Mouse (Mus musculus) Patski (cell line): ENCODE measurements around the gene Tatdn2. TPM values are rescaled to one million over a fixed set of nuclear protein-coding genes. Genes with fewer than 3 reads are reported as not detected.

Source experiments
- ATAC-seq: fragments of 100-300 bp; one replicate; pipeline ENCODE4 v1.8.0; 2021
- CTCF ChIA-PET: fragments of 350-600 bp; sonication (Branson Sonifier 250); formaldehyde crosslinking; loops from one replicate; lab custom pipeline; 2022; ENCODE audit warnings: inconsistent platforms; lab: Charles Lee
- POLR2A ChIA-PET: fragments of 350-600 bp; sonication (Branson Sonifier 250); formaldehyde crosslinking; loops from one replicate; lab custom pipeline; 2022; ENCODE audit warnings: antibody characterized with exemption, inconsistent platforms; lab: Charles Lee
- DNase-seq: peaks from one replicate; pipeline ENCODE4 v3.0.0-alpha.2; 2011; ENCODE audit warnings: low read depth, low spot score
- H3K27me3 ChIP-seq: fragments of 371-371 bp; one replicate; pipeline ENCODE4 v1.5.1; 2021
- CTCF ChIP-seq: fragments of 100-300 bp; IDR thresholded peaks from one replicate; pipeline ENCODE4 v1.5.1; 2021
- in situ Hi-C: fragments of 300-500 bp; cut with MboI; formaldehyde crosslinking; loops from 3 replicates; pipeline ENCODE4 v1.11.1; 2018; ENCODE audit warnings: low pct_unique_long_range_greater_than_20kb, mixed read lengths
- polyA plus RNA-seq: library from polyadenylated mRNA; unstranded; gene quantifications from one replicate; pipeline ENCODE4 v1.2.3, GENCODE M21; 2021

Tatdn2 gene
- polyA plus RNA-seq = 56.3 TPM

DNA sequence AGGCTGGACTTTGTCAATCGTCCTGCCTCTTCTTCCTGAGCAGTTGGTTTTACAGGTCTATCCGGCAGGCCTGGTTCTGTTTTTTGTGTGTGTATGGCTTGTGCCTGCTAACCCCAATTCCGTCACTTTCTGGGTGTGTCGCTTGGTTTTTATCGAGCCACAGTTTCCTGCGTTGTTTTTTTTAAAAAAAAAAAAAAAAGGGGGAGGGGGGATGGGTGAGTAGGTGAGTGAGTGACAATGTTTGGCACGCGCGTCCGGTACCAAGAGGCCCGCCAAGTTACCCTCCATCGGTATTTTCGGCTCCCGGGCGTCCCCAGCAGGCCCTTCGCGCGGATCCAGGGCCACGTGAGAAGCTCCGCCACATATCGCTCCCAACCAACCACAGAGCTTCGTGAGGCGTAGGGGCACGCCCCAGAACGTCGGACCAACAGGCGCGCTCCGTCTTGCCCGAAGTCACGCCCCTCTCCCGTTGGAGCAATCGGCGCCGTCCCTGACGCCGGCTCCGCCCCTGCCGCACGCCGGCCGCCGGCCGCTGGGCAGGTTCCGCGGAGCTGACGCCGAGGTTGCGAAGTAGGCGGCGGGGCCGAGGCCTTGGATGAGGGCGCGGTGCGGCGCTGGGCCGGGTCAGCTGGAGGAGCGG, at the start of gene Tatdn2:
TSS of gene Tatdn2 (plus strand) at position 469 of the 640 bp plus-strand sequence.
- in situ Hi-C loops = no loop called here
- peak; percentile 96 for ATAC-seq
- no peak for TF ChIP-seq CTCF
- ChIA-PET POLR2A (interaction anchor here (0.7 kb wide), 2 partner anchors 35 to 71 kb away, joined by 3 to 4 read pairs; no protein-coding TSS in a partner anchor), CTCF (interaction anchor here (0.9 to 1.6 kb wide), 4 partner anchors 10 to 58 kb away, joined by 3 to 6 read pairs (median 4); partner anchors contain the start of gene Irak2)
- no peaks in the 10 kb centered on the region for H3K27me3 ChIP-seq
- peak; percentile 89 for DNase-seq

DNA sequence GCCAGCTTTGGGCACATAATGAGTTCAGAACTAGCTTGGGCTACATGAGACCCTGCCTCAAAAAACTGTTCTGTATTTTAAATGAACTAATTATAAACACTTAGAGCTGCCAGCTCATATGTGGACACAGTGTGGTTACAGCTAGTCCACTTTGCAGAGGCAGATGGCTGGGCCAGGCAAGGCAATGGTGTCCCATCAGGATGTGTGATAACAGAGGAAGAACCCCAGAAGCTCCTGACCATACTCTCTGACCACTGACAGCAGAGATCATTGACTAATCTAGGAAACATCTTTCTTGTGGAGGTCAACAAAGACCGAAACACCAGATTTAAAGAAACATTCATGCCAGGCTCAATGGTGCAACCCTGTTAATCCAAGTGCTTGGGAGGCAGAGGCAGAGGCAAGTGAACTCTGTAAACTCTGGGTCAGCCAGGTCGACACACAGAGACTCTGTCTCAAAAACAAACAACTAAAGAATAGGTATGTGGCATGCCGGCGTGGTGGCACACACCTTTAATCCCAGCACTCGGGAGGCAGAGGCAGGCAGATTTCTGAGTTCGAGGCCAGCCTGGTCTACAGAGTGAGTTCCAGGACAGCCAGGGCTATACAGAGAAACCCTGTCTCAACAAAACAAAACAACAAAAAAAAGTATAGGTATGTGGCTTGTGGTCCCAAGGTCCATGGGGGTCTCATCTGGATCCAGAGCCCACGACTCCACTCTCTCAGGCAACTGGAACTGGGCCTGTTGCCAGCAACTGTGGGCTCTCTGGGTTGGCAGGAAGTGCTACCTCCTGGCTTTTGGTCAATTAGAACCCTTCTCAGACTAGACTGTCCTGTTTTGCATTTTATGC, 47.3 kb upstream of the Tatdn2 start:
- in situ Hi-C loops = no loop called here
- H3K27me3 ChIP-seq = no peaks in the 10 kb centered on the region
- no peak for DNase-seq
- TF ChIP-seq CTCF = no peak
- POLR2A ChIA-PET = no interaction called here
- no peak for ATAC-seq
- CTCF ChIA-PET = no interaction called here

DNA sequence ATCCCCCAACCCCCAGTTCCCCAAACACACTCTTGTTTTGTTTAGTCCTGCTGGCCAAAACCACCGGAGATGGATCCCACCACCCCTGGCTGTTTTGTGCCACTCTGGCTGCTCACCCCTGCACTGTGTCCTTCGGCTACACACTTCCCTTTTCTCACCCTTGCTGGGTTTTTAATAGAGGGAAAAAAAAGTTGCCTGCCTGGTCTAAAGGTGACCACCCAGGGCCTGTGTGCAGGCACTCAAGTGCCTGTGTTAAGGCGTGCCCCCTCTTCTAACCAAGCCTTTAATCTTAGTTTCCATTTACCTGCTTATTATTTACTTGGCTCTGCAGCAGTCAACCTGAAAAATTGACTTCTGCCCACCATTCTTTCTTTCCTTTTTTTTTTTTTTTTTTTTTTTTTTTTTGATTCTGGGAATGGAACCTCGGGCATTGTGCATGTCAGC, 46.6 kb upstream of the Tatdn2 start:
- no peak for DNase-seq
- no peak for TF ChIP-seq CTCF
- ATAC-seq = no peak
- ChIA-PET POLR2A (no interaction called here), CTCF (no interaction called here)
- in situ Hi-C loops = no loop called here
- no peaks in the 10 kb centered on the region for H3K27me3 ChIP-seq

DNA sequence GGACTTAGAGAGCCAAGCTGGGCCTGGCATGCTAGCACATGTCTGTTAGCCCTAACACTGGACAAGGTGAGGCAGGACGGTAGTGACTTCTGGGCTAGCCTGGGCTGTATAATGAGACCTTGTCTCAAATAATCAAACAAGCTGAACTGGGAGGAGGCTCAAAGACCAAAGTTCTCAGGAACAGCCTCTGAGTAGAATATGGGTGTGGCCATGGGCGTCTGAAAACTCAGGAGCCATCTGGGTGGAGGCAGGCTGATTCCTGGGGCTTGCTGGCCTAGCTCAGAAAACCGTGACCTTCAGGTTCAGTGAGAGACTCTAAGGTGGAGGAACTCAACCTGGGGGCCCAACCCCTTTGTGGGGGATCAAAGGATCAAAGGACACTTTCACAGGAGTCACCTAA, 45.2 kb upstream of the Tatdn2 start:
- no peak for DNase-seq
- no peaks in the 10 kb centered on the region for H3K27me3 ChIP-seq
- no peak for TF ChIP-seq CTCF
- ChIA-PET POLR2A (no interaction called here), CTCF (no interaction called here)
- in situ Hi-C loops = no loop called here
- ATAC-seq = no peak

DNA sequence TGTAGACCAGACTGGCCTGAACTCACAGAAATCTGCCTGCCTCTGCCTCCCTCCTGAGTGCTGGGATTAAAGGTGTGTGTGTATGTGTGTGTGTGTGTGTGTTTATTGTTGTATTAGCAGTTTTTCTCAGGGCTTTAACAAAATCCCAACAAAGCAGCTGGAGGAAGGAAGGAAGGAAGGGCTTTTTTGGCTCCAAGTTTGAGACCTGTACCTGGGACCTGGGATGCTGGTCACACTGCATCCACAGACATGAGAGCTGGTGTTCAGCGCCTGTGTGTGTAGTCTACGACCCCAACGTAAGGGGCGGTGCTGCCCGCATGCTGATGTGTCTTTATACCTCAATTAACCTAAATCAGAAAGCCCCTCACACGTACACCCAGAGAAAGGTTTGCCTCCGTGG, 43.3 kb upstream of the Tatdn2 start:
- no peak for DNase-seq
- CTCF ChIA-PET = interaction anchor here (0.9 kb wide), 1 partner anchor 9 kb away, joined by 5 read pairs; no protein-coding TSS in a partner anchor
- POLR2A ChIA-PET = no interaction called here
- no peak for ATAC-seq
- in situ Hi-C loops = no loop called here
- no peak for TF ChIP-seq CTCF
- H3K27me3 ChIP-seq = no peaks in the 10 kb centered on the region

DNA sequence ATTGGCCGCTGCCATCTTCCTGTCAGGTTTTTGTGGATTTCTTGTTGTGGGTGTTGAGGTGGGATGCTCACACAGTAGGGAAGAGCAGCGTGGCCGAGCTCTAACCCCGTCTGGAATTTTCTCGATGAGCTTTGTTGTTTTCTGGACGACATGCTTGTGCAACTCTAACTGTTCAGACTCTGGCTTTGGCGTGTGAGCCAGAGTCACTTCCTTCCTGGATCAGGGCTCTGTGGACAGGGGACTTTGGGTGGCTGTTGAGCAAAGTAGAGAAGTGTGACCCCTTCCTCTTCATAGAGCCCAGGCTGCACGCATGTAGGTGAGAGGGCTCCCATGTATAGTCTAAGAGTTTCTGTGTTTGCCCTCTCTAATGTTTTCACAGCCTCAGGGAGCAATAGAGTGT, 42.7 kb upstream of the Tatdn2 start:
- in situ Hi-C loops = no loop called here
- POLR2A ChIA-PET = interaction anchor here (1.1 kb wide), 1 partner anchor 10 kb away, joined by 3 read pairs; no protein-coding TSS in a partner anchor
- no peak for ATAC-seq
- TF ChIP-seq CTCF = no peak
- CTCF ChIA-PET = interaction anchor here (0.9 to 1.6 kb wide), 2 partner anchors 9 to 16 kb away, joined by 5 to 6 read pairs; partner anchors contain the start of gene Irak2
- no peak for DNase-seq
- H3K27me3 ChIP-seq = no peaks in the 10 kb centered on the region

DNA sequence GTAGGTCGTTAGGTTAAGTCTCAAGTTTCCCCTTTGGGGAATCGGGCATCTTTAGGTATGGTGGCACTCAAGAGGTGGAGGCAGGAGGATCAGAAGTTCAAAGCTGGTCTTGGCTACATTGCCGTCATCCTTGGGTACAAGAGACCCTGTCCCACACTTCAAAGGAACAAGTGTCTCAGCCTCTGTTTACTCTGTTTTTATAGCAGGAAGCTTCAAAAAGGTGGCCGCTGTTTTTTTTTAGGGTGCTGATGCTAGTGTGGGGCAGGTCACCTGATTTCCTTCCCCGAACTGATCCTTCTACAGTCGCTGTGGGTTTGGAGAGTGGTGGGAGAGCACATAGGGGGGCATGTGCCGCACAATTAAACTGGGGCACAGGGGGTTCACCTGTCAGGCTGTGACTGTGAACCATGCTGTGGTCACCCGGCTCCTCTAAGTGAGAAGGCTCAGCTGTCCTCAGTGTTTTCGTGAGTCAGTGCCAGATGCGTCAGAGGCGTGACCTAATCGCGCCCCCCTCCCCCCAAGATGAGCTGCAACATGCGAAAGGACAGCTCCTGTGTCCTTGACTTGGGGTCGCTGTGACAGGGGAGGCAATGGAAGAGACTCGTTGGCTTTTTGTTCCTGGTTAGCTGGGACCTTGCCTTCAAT, 42.0 kb upstream of the Tatdn2 start:
- no peak for DNase-seq
- no peak for ATAC-seq
- POLR2A ChIA-PET = interaction anchor here (1.1 kb wide), 1 partner anchor 11 kb away, joined by 3 read pairs; no protein-coding TSS in a partner anchor
- TF ChIP-seq CTCF = no peak
- no peaks in the 10 kb centered on the region for H3K27me3 ChIP-seq
- CTCF ChIA-PET = interaction anchor here (0.9 to 1.6 kb wide), 2 partner anchors 16 to 19 kb away, joined by 3 to 6 read pairs; partner anchors contain the start of gene Irak2
- in situ Hi-C loops = no loop called here

DNA sequence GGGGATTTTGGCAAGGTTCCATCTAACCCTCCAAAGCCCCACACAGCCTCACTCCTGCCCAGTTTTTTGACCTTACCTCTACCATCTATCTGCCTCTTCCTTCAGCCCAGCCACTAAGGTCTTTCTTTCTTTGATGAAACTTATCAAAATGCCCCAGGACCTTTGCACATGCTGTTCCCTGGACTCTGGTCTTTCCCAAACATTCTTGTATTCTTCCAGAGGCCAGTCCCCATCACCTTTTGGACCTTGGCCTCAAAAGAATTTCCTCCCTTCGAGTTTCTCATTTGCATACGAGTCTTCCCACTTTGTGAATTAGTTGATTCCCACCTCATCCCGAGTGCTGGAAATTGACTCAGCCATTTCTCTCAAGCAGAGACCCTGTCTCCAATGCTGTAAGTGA, 41.4 kb upstream of the Tatdn2 start:
- ChIA-PET POLR2A (no interaction called here), CTCF (interaction anchor here (0.9 to 1.6 kb wide), 2 partner anchors 17 to 19 kb away, joined by 3 to 6 read pairs; partner anchors contain the start of gene Irak2)
- ATAC-seq (no peak), DNase-seq (no peak)
- no peak for TF ChIP-seq CTCF
- H3K27me3 ChIP-seq = no peaks in the 10 kb centered on the region
- in situ Hi-C loops = no loop called here

DNA sequence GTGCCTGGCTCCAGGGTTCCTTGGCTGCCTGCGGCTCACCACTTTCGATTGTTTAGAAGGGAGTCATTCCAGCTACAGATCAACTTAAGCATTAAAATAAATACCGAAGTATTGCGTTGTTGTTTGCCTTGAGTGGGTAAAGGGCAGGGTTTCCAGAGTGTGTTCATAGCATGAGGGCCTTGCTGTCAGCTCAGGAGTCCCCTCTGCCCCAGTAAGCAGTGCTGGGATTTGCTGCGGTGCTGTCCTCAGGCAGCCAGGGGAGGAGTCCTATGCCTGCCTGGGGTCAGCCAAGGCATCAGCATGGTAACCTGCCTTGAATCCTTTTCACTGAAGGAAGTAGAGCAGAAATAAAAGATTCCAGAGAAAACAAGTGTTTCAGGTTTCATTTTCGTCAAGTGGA, 40.0 kb upstream of the Tatdn2 start:
- ChIA-PET POLR2A (no interaction called here), CTCF (no interaction called here)
- in situ Hi-C loops = no loop called here
- H3K27me3 ChIP-seq = no peaks in the 10 kb centered on the region
- TF ChIP-seq CTCF = no peak
- no peak for ATAC-seq
- no peak for DNase-seq

DNA sequence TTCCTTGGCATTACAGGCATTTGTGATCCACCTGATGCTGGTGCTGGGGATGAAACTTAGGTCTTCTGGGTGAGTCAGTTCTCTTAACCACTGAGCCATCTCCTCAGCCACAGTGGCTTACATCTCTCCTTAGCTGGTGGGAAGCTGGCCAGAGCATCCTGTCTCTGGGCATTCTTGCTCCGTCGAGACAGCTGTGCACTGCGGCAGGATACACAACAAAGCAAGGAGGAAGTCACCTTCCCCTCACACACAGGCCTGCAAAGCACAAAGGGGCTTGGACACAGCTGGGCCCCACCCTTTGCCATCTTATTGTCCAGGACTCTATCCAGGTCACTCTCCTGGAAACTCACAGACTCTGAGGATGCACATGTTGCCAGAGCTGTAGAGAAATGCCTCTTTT, 38.6 kb upstream of the Tatdn2 start:
- in situ Hi-C loops = no loop called here

More for the DNA sequence above, 38.6 kb upstream of the Tatdn2 start:
- no peak for TF ChIP-seq CTCF
- no peak for DNase-seq
- CTCF ChIA-PET = interaction anchor here (4.9 kb wide), 1 partner anchor 19 kb away, joined by 29 read pairs; the partner anchor contains the start of gene Irak2
- no peak for ATAC-seq
- H3K27me3 ChIP-seq = no peaks in the 10 kb centered on the region
- POLR2A ChIA-PET = no interaction called here
